21 mouse cellular contexts compared by ENCODE assay signal in the genomic region with DNA sequence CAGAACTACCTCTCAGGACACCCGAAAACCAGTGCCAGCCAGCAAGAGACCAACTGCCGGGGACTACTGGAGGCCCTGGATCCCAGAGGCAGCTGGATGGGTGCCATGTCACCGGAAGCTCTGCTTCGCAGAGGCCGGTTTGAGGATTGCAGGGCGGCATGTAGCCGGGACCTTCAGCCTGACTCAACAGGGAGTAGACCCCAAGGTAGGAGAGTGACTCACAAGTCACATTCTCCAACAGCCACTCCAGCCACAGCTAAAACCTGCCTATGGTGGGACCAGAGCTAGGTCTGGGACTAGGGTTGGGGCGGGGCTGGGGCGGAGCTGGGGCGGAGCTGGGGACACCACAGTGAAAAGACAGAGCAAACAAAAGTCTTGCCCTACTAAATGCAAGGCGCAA. TPM values are rescaled to one million over a fixed set of nuclear protein-coding genes. Genes with fewer than 3 reads are reported as not detected.
DNase-seq lines count a peak whose midpoint lies in the region; ATAC-seq and TF ChIP-seq lines count a peak whose summit lies in the region.
"Had no signal": no experiment of that assay in that cellular context is flagged by ENCODE, and none has a peak within 500 bp of the region (broad histone marks: within the 10 kb centered on the region; RNA-seq: fewer than 3 reads in every experiment).

No protein-coding gene starts in this region.

- no peak for TF ChIP-seq CTCF in stomach, postnatal 0 days (IDR thresholded peaks at IDR 0.05; ENCODE audit: low read depth)

- no peak for DNase-seq in forebrain, embryonic 10.5 days (ENCODE audit: extremely low spot score, low spot score)
- DNase-seq in liver: peak; percentile 14
- no peak for DNase-seq in liver, embryonic 11.5 days (ENCODE audit: low spot score)
- peak; percentile 25 for DNase-seq in right cerebral cortex, postnatal 4 days
- DNase-seq in right cerebral cortex, postnatal 36 days (ENCODE audit: low spot score in 2 of 2): no peak
- DNase-seq in stomach, postnatal 0 days (ENCODE audit: low spot score): peak; percentile 64
- DNase-seq in natural killer cell, adult 2 months (ENCODE audit: low spot score in 2 of 2): no peak
- DNase-seq: B cell, adult 2 months; cerebellum, postnatal 10 days; gastrocnemius, postnatal 36 days; layer of hippocampus, postnatal 36 days; liver, postnatal 0 days; thymus, adult 2 months had no signal

- H3K4me1 ChIP-seq in forebrain, embryonic 10.5 days: peaks cover 30% of the 10 kb centered on the region
- no peaks in the 10 kb centered on the region for H3K4me1 ChIP-seq in forebrain, embryonic 16.5 days (replicated peaks; ENCODE audit: control insufficient read depth, insufficient read depth, low read length)
- no peaks in the 10 kb centered on the region for H3K4me1 ChIP-seq in liver, embryonic 11.5 days (replicated peaks; ENCODE audit: control insufficient read depth, insufficient read depth, low read length)
- H3K4me1 ChIP-seq in stomach, postnatal 0 days (replicated peaks; ENCODE audit: control insufficient read depth, insufficient read depth): no peaks in the 10 kb centered on the region
- H3K4me1 ChIP-seq: hindbrain, embryonic 12.5 days had no signal

- no peak overlapping the region for H3K4me3 ChIP-seq in forebrain, embryonic 10.5 days
- no peak overlapping the region for H3K4me3 ChIP-seq in forebrain, embryonic 16.5 days (replicated peaks; ENCODE audit: low read length)
- no peak overlapping the region for H3K4me3 ChIP-seq in liver, embryonic 11.5 days (ENCODE audit: low read depth, low read length)
- H3K4me3 ChIP-seq in stomach, postnatal 0 days (ENCODE audit: low read depth, low read length): no peak overlapping the region
- H3K4me3 ChIP-seq: erythroblast, embryonic 14.5 days; hindbrain, embryonic 12.5 days; limb, embryonic 12.5 days; neural tube, embryonic 13.5 days had no signal

- H3K27ac ChIP-seq in forebrain, embryonic 10.5 days: 0 out of 2 replicates have a peak overlapping the region, but pooled peaks have one; percentile 22
- no peak overlapping the region for H3K27ac ChIP-seq in forebrain, embryonic 16.5 days (ENCODE audit: low read length)
- no peak overlapping the region for H3K27ac ChIP-seq in liver, embryonic 11.5 days (ENCODE audit: low read depth, low read length)
- H3K27ac ChIP-seq in stomach, postnatal 0 days (replicated peaks): no peak overlapping the region
- H3K27ac ChIP-seq: hindbrain, embryonic 12.5 days; limb, embryonic 12.5 days; neural tube, embryonic 13.5 days had no signal

- ATAC-seq in forebrain, embryonic 16.5 days: no peak
- no peak for ATAC-seq in liver, embryonic 11.5 days (replicated peaks; ENCODE audit: low FRiP score)
- ATAC-seq in stomach, postnatal 0 days (ENCODE audit: low FRiP score, low TSS enrichment): peak; percentile 57; the same call in 1 of the 2 replicates
- ATAC-seq: liver, postnatal 0 days; midbrain, embryonic 16.5 days had no signal

- H3K9ac ChIP-seq in forebrain, embryonic 16.5 days (replicated peaks; ENCODE audit: low read depth, low read length): no peak overlapping the region
- H3K9ac ChIP-seq in liver, embryonic 11.5 days (ENCODE audit: low read depth, low read length): no peak overlapping the region
- no peak overlapping the region for H3K9ac ChIP-seq in stomach, postnatal 0 days (ENCODE audit: low read length)
- H3K9ac ChIP-seq: hindbrain, embryonic 12.5 days; limb, embryonic 12.5 days; liver, postnatal 0 days; neural tube, embryonic 13.5 days had no signal

- no peaks in the 10 kb centered on the region for H3K36me3 ChIP-seq in forebrain, embryonic 10.5 days (replicated peaks)
- no peaks in the 10 kb centered on the region for H3K36me3 ChIP-seq in forebrain, embryonic 16.5 days (ENCODE audit: control insufficient read depth, insufficient read depth)
- H3K36me3 ChIP-seq in liver, embryonic 11.5 days (ENCODE audit: control insufficient read depth, insufficient read depth, low read length): no peaks in the 10 kb centered on the region
- no peaks in the 10 kb centered on the region for H3K36me3 ChIP-seq in stomach, postnatal 0 days (ENCODE audit: control insufficient read depth, insufficient read depth, low read length)
- H3K36me3 ChIP-seq: G1E; hindbrain, embryonic 12.5 days; limb, embryonic 12.5 days; neural tube, embryonic 13.5 days had no signal

- no peaks in the 10 kb centered on the region for H3K9me3 ChIP-seq in forebrain, embryonic 10.5 days
- H3K9me3 ChIP-seq in forebrain, embryonic 16.5 days (ENCODE audit: control insufficient read depth, low read length): no peaks in the 10 kb centered on the region
- no peaks in the 10 kb centered on the region for H3K9me3 ChIP-seq in liver, embryonic 11.5 days (ENCODE audit: control insufficient read depth, low read length)
- no peaks in the 10 kb centered on the region for H3K9me3 ChIP-seq in stomach, postnatal 0 days (ENCODE audit: control insufficient read depth, low read length)
- H3K9me3 ChIP-seq: G1E; hindbrain, embryonic 12.5 days; limb, embryonic 12.5 days; neural tube, embryonic 13.5 days had no signal

- no peak for TF ChIP-seq EP300 in stomach, postnatal 0 days (optimal IDR thresholded peaks at IDR 0.05)

- peaks cover 60% of the 10 kb centered on the region for H3K27me3 ChIP-seq in forebrain, embryonic 10.5 days (ENCODE audit: poor library complexity, severe bottlenecking)
- peaks cover 17% of the 10 kb centered on the region for H3K27me3 ChIP-seq in forebrain, embryonic 16.5 days (replicated peaks; ENCODE audit: control insufficient read depth, insufficient read depth, low read length)
- H3K27me3 ChIP-seq in liver, embryonic 11.5 days (replicated peaks; ENCODE audit: control insufficient read depth, insufficient read depth, low read length): no peaks in the 10 kb centered on the region
- no peaks in the 10 kb centered on the region for H3K27me3 ChIP-seq in stomach, postnatal 0 days (ENCODE audit: control insufficient read depth, insufficient read depth, low read length)

- H3K4me2 ChIP-seq in forebrain, embryonic 16.5 days (ENCODE audit: low read length): no peak overlapping the region
- no peak overlapping the region for H3K4me2 ChIP-seq in liver, embryonic 11.5 days
- H3K4me2 ChIP-seq in stomach, postnatal 0 days (replicated peaks; ENCODE audit: low read depth): no peak overlapping the region
- H3K4me2 ChIP-seq: hindbrain, embryonic 12.5 days; limb, embryonic 12.5 days; neural tube, embryonic 13.5 days had no signal

- 51% methylated on average over 11 of the region's 11 CpGs for whole genome bisulfite sequencing in forebrain, embryonic 10.5 days
- WGBS in forebrain, embryonic 16.5 days: 45% methylated on average over 11 of the region's 11 CpGs
- 61% methylated on average over 11 of the region's 11 CpGs for WGBS in liver, embryonic 11.5 days
- WGBS in stomach, postnatal 0 days: 33% methylated on average over 11 of the region's 11 CpGs

RNA-seq across cellular contexts. Expression of gene Ttc34, which starts 2.1 kb away (rescaled TPM):
- 0.58 and 0.61 TPM in 2 replicates for polyA plus RNA-seq in forebrain, embryonic 10.5 days (2016; fragmentation: Nextera tagmentation; extraction: Ambion mirVana)
- polyA plus RNA-seq in forebrain, embryonic 16.5 days (2015; fragmentation: Nextera tagmentation; extraction: Ambion mirVana): 1.7 and 2.1 TPM in 2 replicates
- 0.10 TPM in 1 of 2 replicates, not detected in the other for polyA plus RNA-seq in liver, embryonic 11.5 days (2014; fragmentation: Nextera tagmentation; extraction: Ambion mirVana)
- 0.06 and 0.10 TPM in 2 replicates for polyA plus RNA-seq in stomach, postnatal 0 days (2015; fragmentation: Nextera tagmentation; extraction: Ambion mirVana)
- polyA plus RNA-seq: erythroblast, embryonic 14.5 days; G1E; liver, postnatal 0 days had no signal

RNA-seq across cellular contexts. Expression of gene Mmel1, which starts 30.0 kb away (rescaled TPM):
- polyA plus RNA-seq in forebrain, embryonic 10.5 days (2016; fragmentation: Nextera tagmentation; extraction: Ambion mirVana): 0.09 and 0.14 TPM in 2 replicates
- 0.11 and 0.21 TPM in 2 replicates for polyA plus RNA-seq in forebrain, embryonic 16.5 days (2015; fragmentation: Nextera tagmentation; extraction: Ambion mirVana)
- 0.25 and 0.31 TPM in 2 replicates for polyA plus RNA-seq in liver, embryonic 11.5 days (2014; fragmentation: Nextera tagmentation; extraction: Ambion mirVana)
- not detected in 2 replicates for polyA plus RNA-seq in stomach, postnatal 0 days (2015; fragmentation: Nextera tagmentation; extraction: Ambion mirVana)
- polyA plus RNA-seq: kidney, embryonic 14.5 days had no signal

RNA-seq across cellular contexts. Expression of gene Fam213b, which starts 59.5 kb away (rescaled TPM):
- polyA plus RNA-seq in forebrain, embryonic 10.5 days (2016; fragmentation: Nextera tagmentation; extraction: Ambion mirVana): 36.1 and 36.3 TPM in 2 replicates
- 32.4 and 42.0 TPM in 2 replicates for polyA plus RNA-seq in forebrain, embryonic 16.5 days (2015; fragmentation: Nextera tagmentation; extraction: Ambion mirVana)
- 17.4 and 20.1 TPM in 2 replicates for polyA plus RNA-seq in liver, embryonic 11.5 days (2014; fragmentation: Nextera tagmentation; extraction: Ambion mirVana)
- 62.1 and 65.4 TPM in 2 replicates for polyA plus RNA-seq in stomach, postnatal 0 days (2015; fragmentation: Nextera tagmentation; extraction: Ambion mirVana)
- polyA plus RNA-seq: G1E had no signal

Comparison
In these comparisons a context has a peak if more than half of its experiments do, and no peak if none do; other contexts are left out.
1. DNase-seq: peak in liver (single experiment), right cerebral cortex, postnatal 4 days (single experiment) and stomach, postnatal 0 days (single experiment); none in forebrain, embryonic 10.5 days (single experiment), liver, embryonic 11.5 days (single experiment), right cerebral cortex, postnatal 36 days (0 of 2) and natural killer cell, adult 2 months (0 of 2).